In genomic region chr2:30724521-30724920, GRCm38 (mm10) we compare ENCODE assay signal across 12 mouse cellular contexts.
A peak's percentile ranks its signal among the peaks of the same experiment; 100 is the strongest.
DNase-seq lines count a peak whose midpoint lies in the region; ATAC-seq and TF ChIP-seq lines count a peak whose summit lies in the region.
"Had no signal": no experiment of that assay in that cellular context is flagged by ENCODE, and none has a peak within 500 bp of the region (broad histone marks: within the 10 kb centered on the region; RNA-seq: fewer than 3 reads in every experiment).

No protein-coding gene starts in this region.

- no peak for DNase-seq in gastrocnemius, adult 2 months
- DNase-seq in gastrocnemius, postnatal 14 days = no peak
- no peak for DNase-seq in stomach, postnatal 0 days (ENCODE audit: low spot score)
- no peak for DNase-seq in limb, embryonic 10.5 days (ENCODE audit: low spot score)
- no peak for DNase-seq in retina, postnatal 1 day
- DNase-seq in heart, adult 2 months = no peak
- DNase-seq: B cell, adult 2 months; right cerebral cortex, postnatal 25 days; thymus, adult 18-20 months had no signal

- no peak for TF ChIP-seq CTCF in gastrocnemius, adult 2 months (IDR thresholded peaks at IDR 0.05)
- no peak for TF ChIP-seq CTCF in stomach, postnatal 0 days (IDR thresholded peaks at IDR 0.05; ENCODE audit: low read depth)
- TF ChIP-seq CTCF in heart, adult 2 months (IDR thresholded peaks at IDR 0.05) = no peak

- TF ChIP-seq EP300 in stomach, postnatal 0 days (optimal IDR thresholded peaks at IDR 0.05) = no peak
- TF ChIP-seq EP300 in heart, adult 2 months (IDR thresholded peaks at IDR 0.05; ENCODE audit: insufficient read depth, low read depth, low read length) = no peak

- no peaks in the 10 kb centered on the region for H3K9me3 ChIP-seq in stomach, embryonic 14.5 days (ENCODE audit: control insufficient read depth, low read depth, low read length)
- H3K9me3 ChIP-seq in stomach, postnatal 0 days (ENCODE audit: control insufficient read depth, low read length) = no peaks in the 10 kb centered on the region
- H3K9me3 ChIP-seq in limb, embryonic 10.5 days (replicated peaks) = no peaks in the 10 kb centered on the region
- no peaks in the 10 kb centered on the region for H3K9me3 ChIP-seq in neural tube, embryonic 15.5 days (replicated peaks)

- no peaks in the 10 kb centered on the region for H3K79me2 ChIP-seq in heart, adult 2 months (replicated peaks; ENCODE audit: control insufficient read depth, insufficient read depth, low read length)

- intact Hi-C loops in gastrocnemius, adult 2 months (cut with DNase I) = loop anchor here (5.0 kb wide), 1 partner anchor 43 kb away; no protein-coding TSS in a partner anchor
- intact Hi-C loops in gastrocnemius, postnatal 14 days (cut with DNase I; ENCODE audit: low total_unique reads) = loop anchor here (5.0 kb wide), 1 partner anchor 53 kb away; no protein-coding TSS in a partner anchor
- intact Hi-C loops in heart, adult 2 months (cut with DNase I) = loop anchor here (2.0 kb wide), 1 partner anchor 16 kb away; no protein-coding TSS in a partner anchor

- H3K4me1 ChIP-seq in stomach, embryonic 14.5 days (ENCODE audit: control insufficient read depth, insufficient read depth, low read length) = peaks cover 47% of the 10 kb centered on the region
- H3K4me1 ChIP-seq in stomach, postnatal 0 days (replicated peaks; ENCODE audit: control insufficient read depth, insufficient read depth) = peaks cover 24% of the 10 kb centered on the region
- peaks cover 69% of the 10 kb centered on the region for H3K4me1 ChIP-seq in limb, embryonic 10.5 days
- peaks cover 63% of the 10 kb centered on the region for H3K4me1 ChIP-seq in neural tube, embryonic 15.5 days
- H3K4me1 ChIP-seq in heart, adult 2 months (ENCODE audit: control insufficient read depth, insufficient read depth, low read length) = peaks cover 3% of the 10 kb centered on the region

- peak overlapping the region; percentile 21 for H3K27ac ChIP-seq in gastrocnemius, adult 2 months
- H3K27ac ChIP-seq in stomach, embryonic 14.5 days (ENCODE audit: low read length) = 0 out of 2 replicates have a peak overlapping the region, but pooled peaks have one; percentile 55
- no peak overlapping the region for H3K27ac ChIP-seq in stomach, postnatal 0 days (replicated peaks)
- peak overlapping the region; percentile 94 for H3K27ac ChIP-seq in limb, embryonic 10.5 days
- H3K27ac ChIP-seq in neural tube, embryonic 15.5 days (replicated peaks) = peak overlapping the region; percentile 24; the same call in 1 of the 2 replicates
- no peak overlapping the region for H3K27ac ChIP-seq in heart, adult 2 months

- ATAC-seq in stomach, embryonic 14.5 days (ENCODE audit: insufficient number of reproducible peaks, insufficient read depth, low FRiP score, low read depth) = no peak
- ATAC-seq in stomach, postnatal 0 days (ENCODE audit: low FRiP score, low TSS enrichment) = no peak
- no peak for ATAC-seq in neural tube, embryonic 15.5 days (ENCODE audit: low FRiP score)

- H3K36me3 ChIP-seq in stomach, embryonic 14.5 days (ENCODE audit: control insufficient read depth, insufficient read depth, low read length) = no peaks in the 10 kb centered on the region
- H3K36me3 ChIP-seq in stomach, postnatal 0 days (ENCODE audit: control insufficient read depth, insufficient read depth, low read length) = no peaks in the 10 kb centered on the region
- H3K36me3 ChIP-seq in limb, embryonic 10.5 days = no peaks in the 10 kb centered on the region
- H3K36me3 ChIP-seq in neural tube, embryonic 15.5 days = no peaks in the 10 kb centered on the region
- no peaks in the 10 kb centered on the region for H3K36me3 ChIP-seq in heart, adult 2 months (ENCODE audit: control insufficient read depth, insufficient read depth, low read length)

- H3K27me3 ChIP-seq in stomach, embryonic 14.5 days (ENCODE audit: control insufficient read depth, insufficient read depth, low read length) = no peaks in the 10 kb centered on the region
- no peaks in the 10 kb centered on the region for H3K27me3 ChIP-seq in stomach, postnatal 0 days (ENCODE audit: control insufficient read depth, insufficient read depth, low read length)
- H3K27me3 ChIP-seq in limb, embryonic 10.5 days (ENCODE audit: low read depth, poor library complexity, severe bottlenecking) = no peaks in the 10 kb centered on the region
- H3K27me3 ChIP-seq in neural tube, embryonic 15.5 days (replicated peaks) = no peaks in the 10 kb centered on the region
- H3K27me3 ChIP-seq in heart, adult 2 months (ENCODE audit: control insufficient read depth, insufficient read depth, low read length) = no peaks in the 10 kb centered on the region

- no peak overlapping the region for H3K4me3 ChIP-seq in gastrocnemius, adult 2 months
- H3K4me3 ChIP-seq in stomach, embryonic 14.5 days (ENCODE audit: low read depth, low read length) = no peak overlapping the region
- no peak overlapping the region for H3K4me3 ChIP-seq in stomach, postnatal 0 days (ENCODE audit: low read depth, low read length)
- H3K4me3 ChIP-seq in limb, embryonic 10.5 days = no peak overlapping the region
- H3K4me3 ChIP-seq in neural tube, embryonic 15.5 days (replicated peaks) = no peak overlapping the region
- no peak overlapping the region for H3K4me3 ChIP-seq in heart, adult 2 months
- H3K4me3 ChIP-seq: myocyte had no signal

- TF ChIP-seq POLR2A in heart, adult 2 months (IDR thresholded peaks at IDR 0.05; ENCODE audit: insufficient read depth, low read depth, low read length) = no peak

- no peak overlapping the region for H3K4me2 ChIP-seq in stomach, embryonic 14.5 days (replicated peaks; ENCODE audit: low read depth, low read length)
- no peak overlapping the region for H3K4me2 ChIP-seq in stomach, postnatal 0 days (replicated peaks; ENCODE audit: low read depth)
- no peak overlapping the region for H3K4me2 ChIP-seq in neural tube, embryonic 15.5 days

- no peak overlapping the region for H3K9ac ChIP-seq in stomach, embryonic 14.5 days (replicated peaks; ENCODE audit: low read depth, low read length)
- H3K9ac ChIP-seq in stomach, postnatal 0 days (ENCODE audit: low read length) = no peak overlapping the region
- H3K9ac ChIP-seq in neural tube, embryonic 15.5 days (replicated peaks) = no peak overlapping the region
- H3K9ac ChIP-seq in heart, adult 2 months (ENCODE audit: low read depth, low read length) = no peak overlapping the region

Comparison
In these comparisons a context has a peak if more than half of its experiments do, and no peak if none do; other contexts are left out.
1. H3K27ac ChIP-seq: peak in gastrocnemius, adult 2 months (single experiment), stomach, embryonic 14.5 days (single experiment), limb, embryonic 10.5 days (single experiment) and neural tube, embryonic 15.5 days (single experiment); none in stomach, postnatal 0 days (single experiment) and heart, adult 2 months (single experiment).